Mouse (Mus musculus) liver, embryonic 13.5 days (tissue): ENCODE results near the gene Fggy. TPM values are rescaled to one million over a fixed set of nuclear protein-coding genes. Genes with fewer than 3 reads are reported as not detected.

Experiments
- ATAC-seq: fragments of 200-750 bp; cut with Nextera tagmentation; 2 replicates; pipeline ENCODE4 v1.8.0; 2017; ENCODE audit warnings: low read depth, mild to moderate bottlenecking, moderate number of reproducible peaks, moderate library complexity
- DNase-seq: peaks from one replicate; pipeline ENCODE4 v3.0.0; 2022
- H3K27ac ChIP-seq: fragments of 300-500 bp; sonication (generic); 2 replicates; pipeline ENCODE4 v1.5.1; 2015; ENCODE audit warnings: moderate library complexity, mild to moderate bottlenecking, inconsistent platforms
- H3K27me3 ChIP-seq: fragments of 300-500 bp; sonication (generic); 2 replicates; pipeline ENCODE4 v1.6.1; 2015; ENCODE audit warnings: mild to moderate bottlenecking, inconsistent platforms
- H3K36me3 ChIP-seq: fragments of 300-500 bp; sonication (generic); 2 replicates; pipeline ENCODE4 v1.6.1; 2015; ENCODE audit warnings: mild to moderate bottlenecking, inconsistent platforms
- H3K4me1 ChIP-seq: fragments of 300-500 bp; sonication (generic); replicated peaks from 2 replicates; pipeline ENCODE4 v1.6.1; 2015; ENCODE audit warnings: inconsistent platforms
- H3K4me2 ChIP-seq: fragments of 300-500 bp; sonication (generic); 2 replicates; pipeline ENCODE4 v1.6.1; 2015; ENCODE audit warnings: inconsistent platforms, mild to moderate bottlenecking, moderate library complexity
- H3K4me3 ChIP-seq: fragments of 300-500 bp; sonication (generic); replicated peaks from 2 replicates; pipeline ENCODE4 v1.5.1; 2015; ENCODE audit warnings: mild to moderate bottlenecking, inconsistent platforms
- H3K9ac ChIP-seq: fragments of 300-500 bp; sonication (generic); 2 replicates; pipeline ENCODE4 v1.6.1; 2015; ENCODE audit warnings: mild to moderate bottlenecking, inconsistent platforms
- H3K9me3 ChIP-seq: fragments of 300-500 bp; sonication (generic); replicated peaks from 2 replicates; pipeline ENCODE4 v1.6.1; 2016; ENCODE audit warnings: inconsistent platforms
- WGBS: fragments of 180-500 bp; shearing (Covaris S2); methylation state at CpG from one replicate; pipeline ENCODE4 v1.1.7; 2015; ENCODE audit not compliant: insufficient replicate concordance; 5-methylcytosine and 5-hydroxymethylcytosine counted together
- polyA plus RNA-seq: library from polyadenylated mRNA; unstranded; fragments of >200 nt; fragmentation: Nextera tagmentation; extraction: Ambion mirVana; gene quantifications from 2 replicates; pipeline ENCODE4 v1.2.1, GENCODE M21; 2015

The Fggy gene
- polyA plus RNA-seq, 1 experiment from 2014 or later: 13.9 TPM

GRCm38 (mm10) chr4:95601776-95602175, 44.5 kb downstream of the Fggy start:
- H3K9me3 ChIP-seq: no peaks in the 10 kb centered on the region
- H3K27me3 ChIP-seq: no peaks in the 10 kb centered on the region
- H3K4me2 ChIP-seq: no peak overlapping the region
- 72% methylated on average over 4 of the region's 4 CpGs for WGBS
- ATAC-seq (no peak), DNase-seq (no peak)
- no peak overlapping the region for H3K4me3 ChIP-seq
- no peaks in the 10 kb centered on the region for H3K36me3 ChIP-seq
- H3K9ac ChIP-seq: no peak overlapping the region
- H3K4me1 ChIP-seq: no peaks in the 10 kb centered on the region
- H3K27ac ChIP-seq: no peak overlapping the region

GRCm38 (mm10) chr4:95603254-95603653, 45.9 kb downstream of the Fggy start:
- DNase-seq (no peak), ATAC-seq (no peak)
- H3K36me3 ChIP-seq: no peaks in the 10 kb centered on the region
- H3K4me2 ChIP-seq: no peak overlapping the region
- no peaks in the 10 kb centered on the region for H3K4me1 ChIP-seq
- H3K27me3 ChIP-seq: no peaks in the 10 kb centered on the region
- 53% methylated on average over 1 of the region's 1 CpGs for WGBS
- no peaks in the 10 kb centered on the region for H3K9me3 ChIP-seq
- H3K4me3 ChIP-seq: no peak overlapping the region
- H3K27ac ChIP-seq: no peak overlapping the region
- H3K9ac ChIP-seq: no peak overlapping the region

- ATAC-seq (no peak), DNase-seq (no peak)
- Histone ChIP-seq H3K27me3 (no peaks in the 10 kb centered on the region), H3K9me3 (no peaks in the 10 kb centered on the region), H3K9ac (no peak overlapping the region), H3K4me3 (no peak overlapping the region), H3K36me3 (no peaks in the 10 kb centered on the region), H3K27ac (no peak overlapping the region), H3K4me1 (no peaks in the 10 kb centered on the region), H3K4me2 (no peak overlapping the region)
- 62% methylated on average over 1 of the region's 1 CpGs for WGBS
Observed at GRCm38 (mm10) chr4:95610663-95611062, 53.4 kb downstream of the Fggy start.

- Histone ChIP-seq H3K4me2 (no peak overlapping the region), H3K4me3 (no peak overlapping the region)
- 64% methylated on average over 6 of the region's 6 CpGs for WGBS
Observed at GRCm38 (mm10) chr4:95611390-95611789, 54.1 kb downstream of the Fggy start.

GRCm38 (mm10) chr4:95621046-95621445, 63.7 kb downstream of the Fggy start:
- no peaks in the 10 kb centered on the region for H3K36me3 ChIP-seq
- H3K27ac ChIP-seq: no peak overlapping the region
- H3K9ac ChIP-seq: no peak overlapping the region
- no peaks in the 10 kb centered on the region for H3K4me1 ChIP-seq
- no peak for DNase-seq
- H3K4me2 ChIP-seq: no peak overlapping the region
- ATAC-seq: no peak
- no peaks in the 10 kb centered on the region for H3K27me3 ChIP-seq
- no peak overlapping the region for H3K4me3 ChIP-seq
- H3K9me3 ChIP-seq: no peaks in the 10 kb centered on the region
- WGBS: 64% methylated on average over 3 of the region's 3 CpGs

More at GRCm38 (mm10) chr4:95611390-95611789, 54.1 kb downstream of the Fggy start:
- no peak for ATAC-seq
- Histone ChIP-seq H3K9ac (no peak overlapping the region), H3K36me3 (no peaks in the 10 kb centered on the region), H3K27me3 (no peaks in the 10 kb centered on the region), H3K4me1 (no peaks in the 10 kb centered on the region), H3K9me3 (no peaks in the 10 kb centered on the region), H3K27ac (no peak overlapping the region)
- DNase-seq: no peak

- Histone ChIP-seq H3K36me3 (no peaks in the 10 kb centered on the region), H3K4me3 (no peak overlapping the region), H3K4me2 (no peak overlapping the region), H3K9me3 (no peaks in the 10 kb centered on the region), H3K4me1 (no peaks in the 10 kb centered on the region), H3K9ac (no peak overlapping the region), H3K27me3 (no peaks in the 10 kb centered on the region), H3K27ac (no peak overlapping the region)
- ATAC-seq (no peak), DNase-seq (no peak)
- WGBS: 60% methylated on average over 3 of the region's 3 CpGs
Observed at GRCm38 (mm10) chr4:95624696-95625095, 67.4 kb downstream of the Fggy start.

GRCm38 (mm10) chr4:95625651-95626050, 68.3 kb downstream of the Fggy start:
- no peak for DNase-seq
- Histone ChIP-seq H3K36me3 (no peaks in the 10 kb centered on the region), H3K9me3 (no peaks in the 10 kb centered on the region), H3K27ac (no peak overlapping the region), H3K9ac (no peak overlapping the region), H3K4me2 (no peak overlapping the region), H3K27me3 (no peaks in the 10 kb centered on the region), H3K4me3 (no peak overlapping the region), H3K4me1 (no peaks in the 10 kb centered on the region)
- no peak for ATAC-seq
- 62% methylated on average over 4 of the region's 4 CpGs for WGBS

GRCm38 (mm10) chr4:95626186-95626585, 68.9 kb downstream of the Fggy start:
- no peaks in the 10 kb centered on the region for H3K9me3 ChIP-seq
- H3K4me2 ChIP-seq: no peak overlapping the region
- H3K9ac ChIP-seq: no peak overlapping the region
- DNase-seq (no peak), ATAC-seq (no peak)
- no peaks in the 10 kb centered on the region for H3K36me3 ChIP-seq
- no peak overlapping the region for H3K4me3 ChIP-seq
- H3K27ac ChIP-seq: no peak overlapping the region
- no peaks in the 10 kb centered on the region for H3K4me1 ChIP-seq
- 70% methylated on average over 3 of the region's 3 CpGs for WGBS
- H3K27me3 ChIP-seq: no peaks in the 10 kb centered on the region

- H3K4me1 ChIP-seq: no peaks in the 10 kb centered on the region
- DNase-seq: no peak
- H3K4me2 ChIP-seq: no peak overlapping the region
- H3K4me3 ChIP-seq: no peak overlapping the region
- no peak overlapping the region for H3K27ac ChIP-seq
- H3K9ac ChIP-seq: no peak overlapping the region
- H3K27me3 ChIP-seq: no peaks in the 10 kb centered on the region
- ATAC-seq: no peak
- H3K9me3 ChIP-seq: no peaks in the 10 kb centered on the region
- 64% methylated on average over 3 of the region's 3 CpGs for WGBS
- H3K36me3 ChIP-seq: no peaks in the 10 kb centered on the region
Observed at GRCm38 (mm10) chr4:95634903-95635302, 77.6 kb downstream of the Fggy start.

- H3K4me3 ChIP-seq: no peak overlapping the region
- H3K4me1 ChIP-seq: no peaks in the 10 kb centered on the region
- H3K9me3 ChIP-seq: no peaks in the 10 kb centered on the region
- H3K4me2 ChIP-seq: no peak overlapping the region
- DNase-seq (no peak), ATAC-seq (no peak)
- H3K27ac ChIP-seq: no peak overlapping the region
- no peaks in the 10 kb centered on the region for H3K36me3 ChIP-seq
- no peak overlapping the region for H3K9ac ChIP-seq
- no peaks in the 10 kb centered on the region for H3K27me3 ChIP-seq
- 49% methylated on average over 7 of the region's 7 CpGs for WGBS
Observed at GRCm38 (mm10) chr4:95636937-95637749, 79.8 kb downstream of the Fggy start.

GRCm38 (mm10) chr4:95638063-95638462, 80.8 kb downstream of the Fggy start:
- Histone ChIP-seq H3K9me3 (no peaks in the 10 kb centered on the region), H3K9ac (no peak overlapping the region), H3K27ac (no peak overlapping the region), H3K36me3 (no peaks in the 10 kb centered on the region), H3K4me3 (no peak overlapping the region), H3K27me3 (no peaks in the 10 kb centered on the region), H3K4me2 (no peak overlapping the region), H3K4me1 (no peaks in the 10 kb centered on the region)
- DNase-seq (no peak), ATAC-seq (no peak)
- 53% methylated on average over 3 of the region's 3 CpGs for WGBS

- Histone ChIP-seq H3K36me3 (no peaks in the 10 kb centered on the region), H3K27ac (no peak overlapping the region), H3K27me3 (no peaks in the 10 kb centered on the region), H3K4me3 (no peak overlapping the region), H3K9ac (no peak overlapping the region), H3K4me2 (no peak overlapping the region), H3K9me3 (no peaks in the 10 kb centered on the region), H3K4me1 (no peaks in the 10 kb centered on the region)
- no peak for DNase-seq
- 12% methylated on average over 1 of the region's 1 CpGs for WGBS
- no peak for ATAC-seq
Observed at GRCm38 (mm10) chr4:95640831-95641230, 83.5 kb downstream of the Fggy start.
